Mouse (Mus musculus) small intestine, adult 2 months (tissue): ENCODE results near the gene Ntm.

Experiments used
- CTCF ChIP-seq: fragments of 200-500 bp; IDR thresholded peaks from 2 replicates; pipeline ENCODE4 v1.5.1; 2012; ENCODE audit warnings: low read depth, mild to moderate bottlenecking, control low read depth, inconsistent platforms, low read length, moderate library complexity, mixed read lengths; ENCODE audit not compliant: insufficient replicate concordance, insufficient read length; ENCODE audit errors: extremely low read depth
- POLR2A ChIP-seq: fragments of 200-500 bp; IDR thresholded peaks from 2 replicates; pipeline ENCODE4 v1.6.1; 2012; ENCODE audit warnings: low read depth, mild to moderate bottlenecking, control low read depth, inconsistent platforms, low read length, moderate library complexity

GRCm38 (mm10) chr9:29247812-29248211 lies 715.1 kb downstream of the Ntm start:
- TF ChIP-seq POLR2A (no peak), CTCF (no peak)
